Mouse (Mus musculus): ENCODE measurements around the gene Rasgef1b. TPM values are rescaled to one million over a fixed set of nuclear protein-coding genes. Genes with fewer than 3 reads are reported as not detected.

Gene Rasgef1b
- polyA plus RNA-seq, 1 experiment from 2014 or later = 15.6 TPM

- H3K27ac ChIP-seq (ENCODE audit: low read length) = no peak overlapping the region
- no peaks in the 10 kb centered on the region for H3K9me3 ChIP-seq (replicated peaks; ENCODE audit: control insufficient read depth, low read length)
- peak; percentile 86 for ATAC-seq (ENCODE audit: insufficient read depth, low FRiP score)
- H3K4me1 ChIP-seq (ENCODE audit: control insufficient read depth, insufficient read depth, low read length) = no peaks in the 10 kb centered on the region
- no peak overlapping the region for H3K9ac ChIP-seq (ENCODE audit: low read length)
- no peaks in the 10 kb centered on the region for H3K27me3 ChIP-seq (ENCODE audit: control insufficient read depth, insufficient read depth, low read length)
- no peak overlapping the region for H3K4me3 ChIP-seq (replicated peaks; ENCODE audit: low read length)
- H3K36me3 ChIP-seq (ENCODE audit: control insufficient read depth, insufficient read depth, low read length) = no peaks in the 10 kb centered on the region
- no peak overlapping the region for H3K4me2 ChIP-seq (ENCODE audit: low read depth, low read length)
- WGBS = 64% methylated on average over 7 of the region's 7 CpGs
Measured at GRCm38 (mm10) chr5:99284369-99284768, 444.5 kb downstream of the Rasgef1b start.

- H3K4me1 ChIP-seq (ENCODE audit: control insufficient read depth, insufficient read depth, low read length) = no peaks in the 10 kb centered on the region
- ATAC-seq (ENCODE audit: insufficient read depth, low FRiP score) = no peak
- no peak overlapping the region for H3K4me2 ChIP-seq (ENCODE audit: low read depth, low read length)
- no peaks in the 10 kb centered on the region for H3K9me3 ChIP-seq (replicated peaks; ENCODE audit: control insufficient read depth, low read length)
- H3K27me3 ChIP-seq (ENCODE audit: control insufficient read depth, insufficient read depth, low read length) = no peaks in the 10 kb centered on the region
- 81% methylated on average over 3 of the region's 3 CpGs for WGBS
- H3K4me3 ChIP-seq (replicated peaks; ENCODE audit: low read length) = no peak overlapping the region
- no peak overlapping the region for H3K27ac ChIP-seq (ENCODE audit: low read length)
- no peak overlapping the region for H3K9ac ChIP-seq (ENCODE audit: low read length)
- H3K36me3 ChIP-seq (ENCODE audit: control insufficient read depth, insufficient read depth, low read length) = no peaks in the 10 kb centered on the region
Measured at GRCm38 (mm10) chr5:99283636-99284035, 445.2 kb downstream of the Rasgef1b start.

GRCm38 (mm10) chr5:99280536-99280935 lies 448.3 kb downstream of the Rasgef1b start:
- no peak overlapping the region for H3K27ac ChIP-seq (ENCODE audit: low read length)
- H3K9ac ChIP-seq (ENCODE audit: low read length) = no peak overlapping the region
- no peaks in the 10 kb centered on the region for H3K4me1 ChIP-seq (ENCODE audit: control insufficient read depth, insufficient read depth, low read length)
- H3K36me3 ChIP-seq (ENCODE audit: control insufficient read depth, insufficient read depth, low read length) = no peaks in the 10 kb centered on the region
- no peaks in the 10 kb centered on the region for H3K27me3 ChIP-seq (ENCODE audit: control insufficient read depth, insufficient read depth, low read length)
- no peak for ATAC-seq (ENCODE audit: insufficient read depth, low FRiP score)
- 75% methylated on average over 5 of the region's 5 CpGs for WGBS
- H3K9me3 ChIP-seq (replicated peaks; ENCODE audit: control insufficient read depth, low read length) = no peaks in the 10 kb centered on the region
- H3K4me2 ChIP-seq (ENCODE audit: low read depth, low read length) = no peak overlapping the region
- H3K4me3 ChIP-seq (replicated peaks; ENCODE audit: low read length) = no peak overlapping the region

- Histone ChIP-seq H3K27me3 (ENCODE audit: control insufficient read depth, insufficient read depth, low read length) (no peaks in the 10 kb centered on the region), H3K27ac (ENCODE audit: low read length) (no peak overlapping the region), H3K4me3 (replicated peaks; ENCODE audit: low read length) (no peak overlapping the region), H3K4me2 (ENCODE audit: low read depth, low read length) (no peak overlapping the region), H3K9ac (ENCODE audit: low read length) (no peak overlapping the region), H3K4me1 (ENCODE audit: control insufficient read depth, insufficient read depth, low read length) (no peaks in the 10 kb centered on the region), H3K36me3 (ENCODE audit: control insufficient read depth, insufficient read depth, low read length) (no peaks in the 10 kb centered on the region), H3K9me3 (replicated peaks; ENCODE audit: control insufficient read depth, low read length) (no peaks in the 10 kb centered on the region)
- no peak for ATAC-seq (ENCODE audit: insufficient read depth, low FRiP score)
- WGBS = 44% methylated on average over 9 of the region's 9 CpGs
Measured at GRCm38 (mm10) chr5:99279016-99279757, 449.7 kb downstream of the Rasgef1b start.

GRCm38 (mm10) chr5:99278364-99278763 lies 450.5 kb downstream of the Rasgef1b start:
- H3K4me3 ChIP-seq (replicated peaks; ENCODE audit: low read length) = no peak overlapping the region
- H3K4me2 ChIP-seq (ENCODE audit: low read depth, low read length) = no peak overlapping the region
- H3K9me3 ChIP-seq (replicated peaks; ENCODE audit: control insufficient read depth, low read length) = no peaks in the 10 kb centered on the region
- no peak for ATAC-seq (ENCODE audit: insufficient read depth, low FRiP score)
- 83% methylated on average over 8 of the region's 8 CpGs for WGBS
- H3K4me1 ChIP-seq (ENCODE audit: control insufficient read depth, insufficient read depth, low read length) = no peaks in the 10 kb centered on the region
- H3K36me3 ChIP-seq (ENCODE audit: control insufficient read depth, insufficient read depth, low read length) = no peaks in the 10 kb centered on the region
- no peak overlapping the region for H3K9ac ChIP-seq (ENCODE audit: low read length)
- no peak overlapping the region for H3K27ac ChIP-seq (ENCODE audit: low read length)
- H3K27me3 ChIP-seq (ENCODE audit: control insufficient read depth, insufficient read depth, low read length) = no peaks in the 10 kb centered on the region

GRCm38 (mm10) chr5:99277536-99277935 lies 451.3 kb downstream of the Rasgef1b start:
- Histone ChIP-seq H3K27ac (ENCODE audit: low read length) (no peak overlapping the region), H3K9ac (ENCODE audit: low read length) (no peak overlapping the region), H3K4me3 (replicated peaks; ENCODE audit: low read length) (no peak overlapping the region), H3K4me1 (ENCODE audit: control insufficient read depth, insufficient read depth, low read length) (no peaks in the 10 kb centered on the region), H3K27me3 (ENCODE audit: control insufficient read depth, insufficient read depth, low read length) (no peaks in the 10 kb centered on the region), H3K9me3 (replicated peaks; ENCODE audit: control insufficient read depth, low read length) (no peaks in the 10 kb centered on the region), H3K36me3 (ENCODE audit: control insufficient read depth, insufficient read depth, low read length) (no peaks in the 10 kb centered on the region), H3K4me2 (ENCODE audit: low read depth, low read length) (no peak overlapping the region)
- no peak for ATAC-seq (ENCODE audit: insufficient read depth, low FRiP score)
- WGBS = 84% methylated on average over 9 of the region's 9 CpGs

- Histone ChIP-seq H3K36me3 (ENCODE audit: control insufficient read depth, insufficient read depth, low read length) (no peaks in the 10 kb centered on the region), H3K4me3 (replicated peaks; ENCODE audit: low read length) (no peak overlapping the region), H3K4me2 (ENCODE audit: low read depth, low read length) (no peak overlapping the region), H3K9ac (ENCODE audit: low read length) (no peak overlapping the region), H3K9me3 (replicated peaks; ENCODE audit: control insufficient read depth, low read length) (no peaks in the 10 kb centered on the region), H3K4me1 (ENCODE audit: control insufficient read depth, insufficient read depth, low read length) (no peaks in the 10 kb centered on the region), H3K27me3 (ENCODE audit: control insufficient read depth, insufficient read depth, low read length) (no peaks in the 10 kb centered on the region), H3K27ac (ENCODE audit: low read length) (no peak overlapping the region)
- no peak for ATAC-seq (ENCODE audit: insufficient read depth, low FRiP score)
- WGBS = 68% methylated on average over 12 of the region's 12 CpGs
Measured at GRCm38 (mm10) chr5:99274119-99274563, 454.7 kb downstream of the Rasgef1b start.

- Histone ChIP-seq H3K4me2 (ENCODE audit: low read depth, low read length) (no peak overlapping the region), H3K4me3 (replicated peaks; ENCODE audit: low read length) (no peak overlapping the region), H3K9ac (ENCODE audit: low read length) (no peak overlapping the region), H3K9me3 (replicated peaks; ENCODE audit: control insufficient read depth, low read length) (no peaks in the 10 kb centered on the region), H3K4me1 (ENCODE audit: control insufficient read depth, insufficient read depth, low read length) (no peaks in the 10 kb centered on the region), H3K27ac (ENCODE audit: low read length) (no peak overlapping the region), H3K36me3 (ENCODE audit: control insufficient read depth, insufficient read depth, low read length) (no peaks in the 10 kb centered on the region), H3K27me3 (ENCODE audit: control insufficient read depth, insufficient read depth, low read length) (no peaks in the 10 kb centered on the region)
- 54% methylated on average over 1 of the region's 1 CpGs for WGBS
- ATAC-seq (ENCODE audit: insufficient read depth, low FRiP score) = no peak
Measured at GRCm38 (mm10) chr5:99271531-99271930, 457.3 kb downstream of the Rasgef1b start.

GRCm38 (mm10) chr5:99269131-99269530 lies 459.7 kb downstream of the Rasgef1b start:
- Histone ChIP-seq H3K4me2 (ENCODE audit: low read depth, low read length) (no peak overlapping the region), H3K4me1 (ENCODE audit: control insufficient read depth, insufficient read depth, low read length) (no peaks in the 10 kb centered on the region), H3K36me3 (ENCODE audit: control insufficient read depth, insufficient read depth, low read length) (no peaks in the 10 kb centered on the region), H3K27ac (ENCODE audit: low read length) (no peak overlapping the region), H3K4me3 (replicated peaks; ENCODE audit: low read length) (no peak overlapping the region), H3K9me3 (replicated peaks; ENCODE audit: control insufficient read depth, low read length) (no peaks in the 10 kb centered on the region), H3K27me3 (ENCODE audit: control insufficient read depth, insufficient read depth, low read length) (no peaks in the 10 kb centered on the region), H3K9ac (ENCODE audit: low read length) (no peak overlapping the region)
- WGBS = 83% methylated on average over 2 of the region's 2 CpGs
- no peak for ATAC-seq (ENCODE audit: insufficient read depth, low FRiP score)
